Mouse (Mus musculus): ENCODE results near the gene Zfp704. TPM values are rescaled to one million over a fixed set of nuclear protein-coding genes. Genes with fewer than 3 reads are reported as not detected.

Gene Zfp704
- total RNA-seq, 2 experiments from 2014 or later = 14.6 to 15.4 TPM

- DNase-seq = no peak
These were observed 184.2 kb downstream of the Zfp704 start for GRCm38 (mm10) chr3:9425661-9426060.

- no peak for DNase-seq
These were observed 185.2 kb downstream of the Zfp704 start for GRCm38 (mm10) chr3:9424637-9425036.

GRCm38 (mm10) chr3:9423669-9424068 lies 186.2 kb downstream of the Zfp704 start:
- DNase-seq = no peak

- no peak for DNase-seq
These were observed 201.0 kb downstream of the Zfp704 start for GRCm38 (mm10) chr3:9408896-9409295.

- no peak for DNase-seq
These were observed 202.1 kb downstream of the Zfp704 start for GRCm38 (mm10) chr3:9407801-9408200.

GRCm38 (mm10) chr3:9407119-9407546 lies 202.8 kb downstream of the Zfp704 start:
- peak; percentile 73 to 83 for DNase-seq

GRCm38 (mm10) chr3:9405341-9405740 lies 204.5 kb downstream of the Zfp704 start:
- DNase-seq = peak; percentile 57 to 63

GRCm38 (mm10) chr3:9403255-9404050 lies 206.4 kb downstream of the Zfp704 start:
- DNase-seq = peak in 1 of 2 experiments; percentile 11

GRCm38 (mm10) chr3:9402836-9403235 lies 207.0 kb downstream of the Zfp704 start:
- DNase-seq = peak; percentile 30 to 68

GRCm38 (mm10) chr3:9402345-9402744 lies 207.5 kb downstream of the Zfp704 start:
- DNase-seq = peak in 1 of 2 experiments; percentile 6

- DNase-seq = no peak
These were observed 208.2 kb downstream of the Zfp704 start for GRCm38 (mm10) chr3:9401685-9402084.

GRCm38 (mm10) chr3:9400886-9401221 lies 209.0 kb downstream of the Zfp704 start:
- DNase-seq = no peak

GRCm38 (mm10) chr3:9400201-9400885 lies 209.5 kb downstream of the Zfp704 start:
- DNase-seq = peak; percentile 53 to 79

GRCm38 (mm10) chr3:9398271-9398670 lies 211.6 kb downstream of the Zfp704 start:
- peak in 1 of 2 experiments; percentile 5 for DNase-seq

Measured in heart, adult 18-20 months (tissue).